In the genomic region with DNA sequence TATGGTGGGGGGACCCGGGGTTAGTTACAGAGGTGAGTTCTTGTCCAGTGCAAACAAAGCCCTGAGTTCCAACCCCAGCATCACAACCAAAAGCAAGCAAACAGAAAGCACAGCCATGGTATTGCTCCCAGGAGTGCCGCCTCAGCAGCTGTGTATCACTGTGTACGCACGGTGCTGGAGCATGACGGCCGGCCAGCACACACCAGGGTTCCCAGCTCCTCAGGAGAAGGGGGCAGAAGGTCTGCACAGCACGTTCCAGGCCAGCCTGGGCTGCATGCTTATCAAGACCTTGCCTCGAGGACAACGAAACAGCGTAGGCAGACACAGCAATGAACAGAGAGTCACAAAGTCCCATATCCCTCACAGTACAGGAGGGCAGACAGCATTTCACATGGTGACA, we compare ENCODE assay signal across 24 mouse cellular contexts. TPM values are rescaled to one million over a fixed set of nuclear protein-coding genes. Genes with fewer than 3 reads are reported as not detected.
DNase-seq lines count a peak whose midpoint lies in the region; ATAC-seq and TF ChIP-seq lines count a peak whose summit lies in the region.
"Had no signal": no experiment of that assay in that cellular context is flagged by ENCODE, and none has a peak within 500 bp of the region (broad histone marks: within the 10 kb centered on the region; RNA-seq: fewer than 3 reads in every experiment).

No protein-coding gene starts in this region.

- H3K4me3 ChIP-seq in intestine, embryonic 16.5 days (ENCODE audit: low read length), result no peak overlapping the region
- H3K4me3 ChIP-seq in intestine, postnatal 0 days (ENCODE audit: low read depth, low read length), result no peak overlapping the region
- H3K4me3 ChIP-seq in liver, postnatal 0 days (ENCODE audit: low read depth, low read length), result no peak overlapping the region
- no peak overlapping the region for H3K4me3 ChIP-seq in forebrain, embryonic 12.5 days (replicated peaks)
- H3K4me3 ChIP-seq: embryonic facial prominence, embryonic 12.5 days; heart, adult 2 months; hindbrain, embryonic 12.5 days; limb, embryonic 13.5 days; midbrain, embryonic 15.5 days; neural tube, embryonic 12.5 days had no signal

- ATAC-seq in intestine, embryonic 16.5 days, result peak; percentile 16; the same call in 1 of the 2 replicates
- ATAC-seq in intestine, postnatal 0 days, result no peak
- ATAC-seq in liver, postnatal 0 days, result peak; percentile 53; the same call in 1 of the 2 replicates
- no peak for ATAC-seq in forebrain, embryonic 12.5 days (ENCODE audit: low FRiP score)
- ATAC-seq: CD4-positive, CD25-positive, alpha-beta regulatory T cell, adult 4 months; midbrain, embryonic 15.5 days had no signal

- no peaks in the 10 kb centered on the region for H3K4me1 ChIP-seq in intestine, embryonic 16.5 days (ENCODE audit: control insufficient read depth, insufficient read depth, low read length)
- H3K4me1 ChIP-seq in intestine, postnatal 0 days (replicated peaks; ENCODE audit: control insufficient read depth, insufficient read depth, low read length), result no peaks in the 10 kb centered on the region
- H3K4me1 ChIP-seq in liver, postnatal 0 days (ENCODE audit: insufficient read depth), result peaks cover 3% of the 10 kb centered on the region; the same call in 1 of the 2 replicates
- H3K4me1 ChIP-seq in forebrain, embryonic 12.5 days, result no peaks in the 10 kb centered on the region
- H3K4me1 ChIP-seq: embryonic facial prominence, embryonic 12.5 days; hindbrain, embryonic 12.5 days; limb, embryonic 13.5 days; midbrain, embryonic 15.5 days; neural tube, embryonic 12.5 days had no signal

- H3K9ac ChIP-seq in intestine, embryonic 16.5 days (ENCODE audit: low read depth, low read length), result no peak overlapping the region
- H3K9ac ChIP-seq in intestine, postnatal 0 days (ENCODE audit: low read depth, low read length), result no peak overlapping the region
- H3K9ac ChIP-seq in liver, postnatal 0 days (replicated peaks), result no peak overlapping the region
- H3K9ac ChIP-seq in forebrain, embryonic 12.5 days, result no peak overlapping the region
- H3K9ac ChIP-seq: embryonic facial prominence, embryonic 12.5 days; hindbrain, embryonic 12.5 days; limb, embryonic 13.5 days; lung, embryonic 14.5 days; midbrain, embryonic 15.5 days; neural tube, embryonic 12.5 days had no signal

- H3K4me2 ChIP-seq in intestine, embryonic 16.5 days (ENCODE audit: low read depth, low read length), result no peak overlapping the region
- H3K4me2 ChIP-seq in intestine, postnatal 0 days (replicated peaks; ENCODE audit: low read depth), result no peak overlapping the region
- H3K4me2 ChIP-seq in liver, postnatal 0 days (ENCODE audit: low read depth, low read length), result no peak overlapping the region
- H3K4me2 ChIP-seq in forebrain, embryonic 12.5 days, result no peak overlapping the region
- H3K4me2 ChIP-seq: embryonic facial prominence, embryonic 12.5 days; hindbrain, embryonic 12.5 days; limb, embryonic 13.5 days; lung, embryonic 14.5 days; midbrain, embryonic 15.5 days; neural tube, embryonic 12.5 days had no signal

- no peaks in the 10 kb centered on the region for H3K27me3 ChIP-seq in intestine, embryonic 16.5 days (replicated peaks; ENCODE audit: control insufficient read depth, insufficient read depth, low read length)
- no peaks in the 10 kb centered on the region for H3K27me3 ChIP-seq in intestine, postnatal 0 days (replicated peaks; ENCODE audit: control insufficient read depth, insufficient read depth, low read length)
- no peaks in the 10 kb centered on the region for H3K27me3 ChIP-seq in liver, postnatal 0 days (ENCODE audit: insufficient read depth, low read length)
- no peaks in the 10 kb centered on the region for H3K27me3 ChIP-seq in forebrain, embryonic 12.5 days
- H3K27me3 ChIP-seq: embryonic facial prominence, embryonic 12.5 days; hindbrain, embryonic 12.5 days; limb, embryonic 13.5 days; midbrain, embryonic 15.5 days; neural tube, embryonic 12.5 days had no signal

- no peaks in the 10 kb centered on the region for H3K36me3 ChIP-seq in intestine, embryonic 16.5 days (ENCODE audit: control insufficient read depth, insufficient read depth, low read length)
- peaks cover 22% of the 10 kb centered on the region for H3K36me3 ChIP-seq in intestine, postnatal 0 days (ENCODE audit: control insufficient read depth, insufficient read depth)
- H3K36me3 ChIP-seq in liver, postnatal 0 days (replicated peaks; ENCODE audit: insufficient read depth, low read length), result peaks cover 5% of the 10 kb centered on the region
- H3K36me3 ChIP-seq in forebrain, embryonic 12.5 days (replicated peaks), result peaks cover 24% of the 10 kb centered on the region

- H3K9me3 ChIP-seq in intestine, embryonic 16.5 days (ENCODE audit: control insufficient read depth, low read length), result no peaks in the 10 kb centered on the region
- H3K9me3 ChIP-seq in intestine, postnatal 0 days (ENCODE audit: control insufficient read depth), result no peaks in the 10 kb centered on the region
- H3K9me3 ChIP-seq in liver, postnatal 0 days (ENCODE audit: low read length), result no peaks in the 10 kb centered on the region
- no peaks in the 10 kb centered on the region for H3K9me3 ChIP-seq in forebrain, embryonic 12.5 days
- H3K9me3 ChIP-seq: embryonic facial prominence, embryonic 12.5 days; hindbrain, embryonic 12.5 days; limb, embryonic 13.5 days; midbrain, embryonic 15.5 days; neural tube, embryonic 12.5 days had no signal

- TF ChIP-seq CTCF in intestine, postnatal 0 days (IDR thresholded peaks at IDR 0.05; ENCODE audit: low read depth), result no peak
- no peak for TF ChIP-seq CTCF in liver, postnatal 0 days (IDR thresholded peaks at IDR 0.05; ENCODE audit: low read depth)

- TF ChIP-seq EP300 in liver, postnatal 0 days (IDR thresholded peaks at IDR 0.05; ENCODE audit: low read depth), result no peak

- peak; percentile 26 to 43 for DNase-seq in cerebellum, adult 18-20 months
- no peak for DNase-seq in cerebellum, adult 11-12 months
- peak; percentile 25 for DNase-seq in A20 (ENCODE audit: low read depth, low spot score)
- DNase-seq in liver, postnatal 0 days, result no peak
- DNase-seq in Muller cell, postnatal 12 days (ENCODE audit: inconsistent ontology term), result no peak
- DNase-seq: gastrocnemius, postnatal 25 days; heart, adult 2 months; kidney, adult 18-20 months; layer of hippocampus, adult 9-11 months; lung, embryonic 14.5 days; lung, postnatal 36 days; thymus, adult 2 months had no signal

- H3K27ac ChIP-seq in intestine, embryonic 16.5 days (ENCODE audit: low read length), result no peak overlapping the region
- H3K27ac ChIP-seq in intestine, postnatal 0 days (ENCODE audit: low read depth, low read length), result no peak overlapping the region
- H3K27ac ChIP-seq in liver, postnatal 0 days (ENCODE audit: low read depth), result peak overlapping the region; percentile 46
- H3K27ac ChIP-seq in forebrain, embryonic 12.5 days, result no peak overlapping the region
- H3K27ac ChIP-seq: embryonic facial prominence, embryonic 12.5 days; heart, adult 2 months; hindbrain, embryonic 12.5 days; kidney, postnatal 0 days; limb, embryonic 13.5 days; midbrain, embryonic 15.5 days; neural tube, embryonic 12.5 days had no signal

- 85% methylated on average over 10 of the region's 10 CpGs for whole genome bisulfite sequencing in intestine, embryonic 16.5 days
- 84% methylated on average over 10 of the region's 10 CpGs for WGBS in intestine, postnatal 0 days
- 63% methylated on average over 10 of the region's 10 CpGs for WGBS in liver, postnatal 0 days (ENCODE audit: insufficient replicate concordance)
- WGBS in forebrain, embryonic 12.5 days, result 90% methylated on average over 10 of the region's 10 CpGs

RNA-seq across cellular contexts. Expression of a gene that starts 34.7 kb away (rescaled TPM):
- polyA plus RNA-seq in intestine, embryonic 16.5 days (2015; fragmentation: Nextera tagmentation; extraction: Ambion mirVana), result 7.5 and 7.8 TPM in 2 replicates
- polyA plus RNA-seq in intestine, postnatal 0 days (2015; fragmentation: Nextera tagmentation; extraction: Ambion mirVana), result 2.6 and 3.2 TPM in 2 replicates
- polyA plus RNA-seq in liver, postnatal 0 days (2015; fragmentation: Nextera tagmentation; extraction: Ambion mirVana), result 4.9 and 5.8 TPM in 2 replicates
- 21.6 and 22.1 TPM in 2 replicates for polyA plus RNA-seq in forebrain, embryonic 12.5 days (2016; fragmentation: Nextera tagmentation; extraction: Ambion mirVana)

RNA-seq across cellular contexts. Expression of a gene that starts 39.2 kb away (rescaled TPM):
- polyA plus RNA-seq in intestine, embryonic 16.5 days (2015; fragmentation: Nextera tagmentation; extraction: Ambion mirVana), result 0.72 and 0.77 TPM in 2 replicates
- polyA plus RNA-seq in intestine, postnatal 0 days (2015; fragmentation: Nextera tagmentation; extraction: Ambion mirVana), result 0.21 and 0.29 TPM in 2 replicates
- 0.28 and 0.31 TPM in 2 replicates for polyA plus RNA-seq in liver, postnatal 0 days (2015; fragmentation: Nextera tagmentation; extraction: Ambion mirVana)
- 0.28 and 0.32 TPM in 2 replicates for polyA plus RNA-seq in forebrain, embryonic 12.5 days (2016; fragmentation: Nextera tagmentation; extraction: Ambion mirVana)
- polyA plus RNA-seq: CD4-positive, CD25-positive, alpha-beta regulatory T cell, adult 4 months had no signal

RNA-seq across cellular contexts. Expression of a gene that starts 54.3 kb away (rescaled TPM):
- polyA plus RNA-seq in intestine, embryonic 16.5 days (2015; fragmentation: Nextera tagmentation; extraction: Ambion mirVana), result 0.26 and 0.31 TPM in 2 replicates
- polyA plus RNA-seq in intestine, postnatal 0 days (2015; fragmentation: Nextera tagmentation; extraction: Ambion mirVana), result not detected in 2 replicates
- polyA plus RNA-seq in liver, postnatal 0 days (2015; fragmentation: Nextera tagmentation; extraction: Ambion mirVana), result 0.20 TPM in 1 of 2 replicates, not detected in the other
- polyA plus RNA-seq in forebrain, embryonic 12.5 days (2016; fragmentation: Nextera tagmentation; extraction: Ambion mirVana), result 0.13 and 0.37 TPM in 2 replicates
- polyA plus RNA-seq: CD4-positive, CD25-positive, alpha-beta regulatory T cell, adult 4 months; heart, adult 2 months; heart, embryonic 14.5 days; large intestine, adult 2 months; lung, embryonic 14.5 days had no signal

Comparison
In these comparisons a context has a peak if more than half of its experiments do, and no peak if none do; other contexts are left out.
1. DNase-seq: peak in cerebellum, adult 18-20 months (2 of 2) and A20 (single experiment); none in cerebellum, adult 11-12 months (single experiment), liver, postnatal 0 days (single experiment) and Muller cell, postnatal 12 days (single experiment).
2. ATAC-seq: peak in intestine, embryonic 16.5 days (single experiment) and liver, postnatal 0 days (single experiment); none in intestine, postnatal 0 days (single experiment) and forebrain, embryonic 12.5 days (single experiment).